Comparison of ENCODE assay signal across 8 mouse cellular contexts in genomic region chr16:57754526-57755125, GRCm38 (mm10). TPM values are rescaled to one million over a fixed set of nuclear protein-coding genes. Genes with fewer than 3 reads are reported as not detected.
DNase-seq lines count a peak whose midpoint lies in the region; ATAC-seq and TF ChIP-seq lines count a peak whose summit lies in the region.

Col8a1 (minus strand) TSS chr16:57754737.

- TF ChIP-seq EP300 in heart, postnatal 0 days (IDR thresholded peaks at IDR 0.05; ENCODE audit: low read depth) = no peak

- H3K9ac ChIP-seq in lung, embryonic 15.5 days = 0 out of 2 replicates have a peak within 1 kb of the TSS, but pooled peaks have one; percentile 16
- H3K9ac ChIP-seq in embryonic facial prominence, embryonic 12.5 days = peak within 1 kb of the TSS; percentile 36
- H3K9ac ChIP-seq in heart, postnatal 0 days (replicated peaks; ENCODE audit: low read depth, low read length) = peak within 1 kb of the TSS; percentile 35; the same call in 1 of the 2 replicates
- H3K9ac ChIP-seq in limb, embryonic 11.5 days (ENCODE audit: low read length) = peak within 1 kb of the TSS; percentile 22; the same call in 1 of the 2 replicates
- H3K9ac ChIP-seq in neural tube, embryonic 15.5 days (replicated peaks) = peak within 1 kb of the TSS; percentile 59

- DNase-seq in lung, postnatal 25 days (ENCODE audit: low spot score) = no peak
- DNase-seq in heart, postnatal 0 days (ENCODE audit: low spot score) = no peak
- DNase-seq in limb, embryonic 11.5 days (ENCODE audit: low spot score) = peak; percentile 27
- no peak for DNase-seq in frontal cortex, postnatal 14 days (ENCODE audit: low spot score in 2 of 2)

- no peaks in the 10 kb centered on the region for H3K9me3 ChIP-seq in lung, embryonic 15.5 days
- H3K9me3 ChIP-seq in embryonic facial prominence, embryonic 12.5 days = no peaks in the 10 kb centered on the region
- H3K9me3 ChIP-seq in heart, postnatal 0 days (replicated peaks; ENCODE audit: control insufficient read depth, low read length) = no peaks in the 10 kb centered on the region
- no peaks in the 10 kb centered on the region for H3K9me3 ChIP-seq in limb, embryonic 11.5 days (ENCODE audit: control insufficient read depth, low read length)
- H3K9me3 ChIP-seq in neural tube, embryonic 15.5 days (replicated peaks) = no peaks in the 10 kb centered on the region

- peak within 1 kb of the TSS; percentile 63 for H3K4me2 ChIP-seq in lung, embryonic 15.5 days
- H3K4me2 ChIP-seq in embryonic facial prominence, embryonic 12.5 days (replicated peaks) = peak within 1 kb of the TSS; percentile 80
- peak within 1 kb of the TSS; percentile 75 for H3K4me2 ChIP-seq in heart, postnatal 0 days (ENCODE audit: low read depth, low read length)
- peak within 1 kb of the TSS; percentile 72 for H3K4me2 ChIP-seq in limb, embryonic 11.5 days (ENCODE audit: low read depth, severe bottlenecking)
- H3K4me2 ChIP-seq in neural tube, embryonic 15.5 days = peak within 1 kb of the TSS; percentile 85

- WGBS in lung, embryonic 15.5 days = 3% methylated on average over 19 of the region's 19 CpGs
- WGBS in embryonic facial prominence, embryonic 12.5 days = 5% methylated on average over 19 of the region's 19 CpGs
- whole genome bisulfite sequencing in heart, postnatal 0 days = 2% methylated on average over 19 of the region's 19 CpGs
- 3% methylated on average over 19 of the region's 19 CpGs for WGBS in limb, embryonic 11.5 days
- WGBS in neural tube, embryonic 15.5 days = 2% methylated on average over 19 of the region's 19 CpGs

- ATAC-seq in lung, embryonic 15.5 days (ENCODE audit: borderline replicate concordance, extremely low read depth, low FRiP score, low TSS enrichment) = no peak
- ATAC-seq in embryonic facial prominence, embryonic 12.5 days (ENCODE audit: insufficient number of reproducible peaks, insufficient read depth, low FRiP score, low TSS enrichment) = no peak
- no peak for ATAC-seq in heart, postnatal 0 days (ENCODE audit: insufficient read depth, low read depth)
- no peak for ATAC-seq in limb, embryonic 11.5 days (ENCODE audit: insufficient number of reproducible peaks, low FRiP score, low TSS enrichment, low read depth)
- peak; percentile 70 for ATAC-seq in neural tube, embryonic 15.5 days (ENCODE audit: low FRiP score)
- ATAC-seq in megakaryocyte-erythroid progenitor cell, adult 5-6 weeks (replicated peaks; ENCODE audit: low FRiP score, low TSS enrichment, poor library complexity, severe bottlenecking) = no peak

- H3K4me3 ChIP-seq in lung, embryonic 15.5 days = peak within 1 kb of the TSS; percentile 31
- peak within 1 kb of the TSS; percentile 39 for H3K4me3 ChIP-seq in embryonic facial prominence, embryonic 12.5 days
- peak within 1 kb of the TSS; percentile 44 for H3K4me3 ChIP-seq in heart, postnatal 0 days (ENCODE audit: low read depth, low read length)
- peak within 1 kb of the TSS; percentile 31 for H3K4me3 ChIP-seq in limb, embryonic 11.5 days (ENCODE audit: low read depth, low read length)
- H3K4me3 ChIP-seq in neural tube, embryonic 15.5 days (replicated peaks) = peak within 1 kb of the TSS; percentile 46

- H3K27ac ChIP-seq in lung, embryonic 15.5 days = no peak within 1 kb of the TSS
- H3K27ac ChIP-seq in embryonic facial prominence, embryonic 12.5 days = no peak within 1 kb of the TSS
- H3K27ac ChIP-seq in heart, postnatal 0 days (ENCODE audit: low read depth) = no peak within 1 kb of the TSS
- H3K27ac ChIP-seq in limb, embryonic 11.5 days (replicated peaks; ENCODE audit: low read depth, low read length) = no peak within 1 kb of the TSS
- H3K27ac ChIP-seq in neural tube, embryonic 15.5 days (replicated peaks) = peak within 1 kb of the TSS; percentile 52

- peaks cover 35% of the 10 kb centered on the region for H3K27me3 ChIP-seq in lung, embryonic 15.5 days
- 0 out of 2 replicates have a peak, but pooled peaks cover 3% of the 10 kb centered on the region for H3K27me3 ChIP-seq in embryonic facial prominence, embryonic 12.5 days
- H3K27me3 ChIP-seq in heart, postnatal 0 days (ENCODE audit: control insufficient read depth, insufficient read depth, low read length) = no peaks in the 10 kb centered on the region
- 0 out of 2 replicates have a peak, but pooled peaks cover 3% of the 10 kb centered on the region for H3K27me3 ChIP-seq in limb, embryonic 11.5 days (ENCODE audit: control insufficient read depth, insufficient read depth, low read length)
- H3K27me3 ChIP-seq in neural tube, embryonic 15.5 days (replicated peaks) = no peaks in the 10 kb centered on the region

- no peak for TF ChIP-seq CTCF in heart, postnatal 0 days (IDR thresholded peaks at IDR 0.05; ENCODE audit: low read depth)

- H3K4me1 ChIP-seq in lung, embryonic 15.5 days = peaks cover 7% of the 10 kb centered on the region
- peaks cover 2% of the 10 kb centered on the region; the same call in 1 of the 2 replicates for H3K4me1 ChIP-seq in embryonic facial prominence, embryonic 12.5 days
- peaks cover 4% of the 10 kb centered on the region; the same call in 1 of the 2 replicates for H3K4me1 ChIP-seq in heart, postnatal 0 days (ENCODE audit: control insufficient read depth, insufficient read depth)
- 0 out of 2 replicates have a peak, but pooled peaks cover 5% of the 10 kb centered on the region for H3K4me1 ChIP-seq in limb, embryonic 11.5 days (ENCODE audit: control insufficient read depth, insufficient read depth, low read length)
- peaks cover 17% of the 10 kb centered on the region for H3K4me1 ChIP-seq in neural tube, embryonic 15.5 days

- no peaks in the 10 kb centered on the region for H3K36me3 ChIP-seq in lung, embryonic 15.5 days
- H3K36me3 ChIP-seq in embryonic facial prominence, embryonic 12.5 days = no peaks in the 10 kb centered on the region
- no peaks in the 10 kb centered on the region for H3K36me3 ChIP-seq in heart, postnatal 0 days (replicated peaks; ENCODE audit: control insufficient read depth, insufficient read depth, low read length)
- no peaks in the 10 kb centered on the region for H3K36me3 ChIP-seq in limb, embryonic 11.5 days (ENCODE audit: control insufficient read depth, insufficient read depth, low read length)
- no peaks in the 10 kb centered on the region for H3K36me3 ChIP-seq in neural tube, embryonic 15.5 days

RNA-seq across cellular contexts. Expression of gene Col8a1, which starts in this region (rescaled TPM):
- polyA plus RNA-seq in lung, embryonic 15.5 days (2015; fragmentation: Nextera tagmentation; extraction: Ambion mirVana) = 1.8 and 2.7 TPM in 2 replicates
- polyA plus RNA-seq in embryonic facial prominence, embryonic 12.5 days (2016; fragmentation: Nextera tagmentation; extraction: Ambion mirVana) = 19.3 and 27.3 TPM in 2 replicates
- total RNA-seq in heart, postnatal 0 days (2014; rRNA removed; ENCODE audit: low replicate concordance) = 0.66 and 2.7 TPM in 2 replicates
- 1.4 and 1.5 TPM in 2 replicates for polyA plus RNA-seq in heart, postnatal 0 days (2015; fragmentation: Nextera tagmentation; extraction: Ambion mirVana)
- 3.5 and 3.9 TPM in 2 replicates for polyA plus RNA-seq in limb, embryonic 11.5 days (2014; fragmentation: Nextera tagmentation; extraction: Ambion mirVana)
- polyA plus RNA-seq in neural tube, embryonic 15.5 days (2015; fragmentation: Nextera tagmentation; extraction: Ambion mirVana) = 7.9 and 11.8 TPM in 2 replicates
- not detected in 2 replicates for total RNA-seq in megakaryocyte-erythroid progenitor cell, adult 5-6 weeks (2014; fragmentation: Nextera tagmentation)
- not detected in 2 replicates for total RNA-seq in megakaryocyte-erythroid progenitor cell, adult 5-6 weeks (2017)
